Mouse (Mus musculus): Measurements from ENCODE around the gene Ubap1l. TPM values are rescaled to one million over a fixed set of nuclear protein-coding genes. Genes with fewer than 3 reads are reported as not detected.

Ubap1l gene
- polyA plus RNA-seq (2012; rRNA removed), result 4.6 and 4.9 TPM in 2 replicates

DNA sequence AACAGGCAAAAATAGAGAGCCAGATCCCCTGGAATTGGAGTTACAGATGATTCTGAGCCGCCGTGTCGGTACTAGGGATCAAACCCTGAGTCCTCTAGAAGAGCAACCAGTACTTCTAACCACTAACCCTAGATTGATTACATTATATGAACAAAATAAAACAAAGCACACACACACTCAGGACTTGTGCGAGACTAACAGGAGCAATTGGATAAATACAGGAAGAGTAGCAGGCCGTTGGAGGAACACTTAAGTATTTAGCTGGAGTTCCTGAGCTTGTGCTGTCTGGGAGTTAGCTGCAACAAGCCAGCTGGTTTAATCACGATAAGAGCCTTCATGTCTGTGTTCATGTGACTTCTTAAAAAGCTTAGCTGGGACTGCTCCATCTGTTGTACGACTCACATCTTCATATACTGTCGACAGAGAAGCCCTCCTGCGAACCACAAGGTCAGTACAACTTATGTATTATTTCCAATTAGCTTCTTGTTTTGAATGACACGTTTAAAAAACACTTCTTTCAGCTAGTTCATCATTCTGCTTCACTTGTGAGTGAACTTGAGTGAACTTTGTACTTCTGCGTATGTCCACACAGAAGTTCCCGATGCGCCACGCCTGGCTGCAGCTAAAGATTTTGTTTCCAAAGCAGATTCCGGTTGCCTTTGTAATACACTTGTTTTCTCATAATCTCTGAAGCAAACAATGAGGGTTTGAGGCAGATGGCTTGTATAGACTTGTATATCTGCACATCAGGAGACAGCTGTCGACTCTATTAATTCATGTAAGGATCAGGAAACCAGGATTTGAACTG lies at the start of gene Ubap1l:
Gene Ubap1l (plus strand): TSS at position 401 of the 808 bp plus-strand sequence.
- DNase-seq (ENCODE audit: extremely low spot score in 1 of 2, low spot score in 1 of 2), result no peak

DNA sequence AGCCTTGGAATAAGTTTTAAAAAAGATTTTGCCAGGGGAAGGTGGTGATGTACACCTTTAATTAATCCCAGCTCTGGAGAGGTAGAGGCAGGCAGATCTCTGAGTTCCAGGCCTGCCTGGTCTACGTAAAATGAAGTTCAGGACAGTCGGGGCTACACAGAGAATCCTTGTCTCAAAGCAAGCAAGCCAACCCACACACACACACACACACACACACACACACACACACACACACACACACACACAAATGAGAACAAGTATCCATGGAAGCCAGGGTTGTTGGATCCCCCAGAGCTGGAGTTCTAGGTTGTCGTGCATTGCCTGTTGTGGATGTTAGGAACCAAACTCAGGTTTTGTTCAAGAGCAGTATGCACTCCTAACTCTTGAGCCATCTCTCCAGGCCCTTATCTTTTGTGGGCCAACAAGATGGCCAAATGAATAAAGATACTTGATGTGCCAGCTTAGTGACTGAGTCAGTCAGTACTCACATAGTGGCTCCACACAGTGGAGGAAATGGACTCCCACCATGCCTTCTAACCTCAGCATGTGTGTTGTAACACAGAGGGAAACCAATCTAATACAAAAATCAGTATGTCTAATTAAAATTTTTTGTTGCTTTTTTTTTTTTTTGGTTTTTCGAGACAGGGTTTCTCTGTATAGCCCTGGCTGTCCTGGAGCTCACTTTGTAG lies 48.0 kb upstream of the Ubap1l start:
- no peak for DNase-seq (ENCODE audit: extremely low spot score in 1 of 2, low spot score in 1 of 2)

DNA sequence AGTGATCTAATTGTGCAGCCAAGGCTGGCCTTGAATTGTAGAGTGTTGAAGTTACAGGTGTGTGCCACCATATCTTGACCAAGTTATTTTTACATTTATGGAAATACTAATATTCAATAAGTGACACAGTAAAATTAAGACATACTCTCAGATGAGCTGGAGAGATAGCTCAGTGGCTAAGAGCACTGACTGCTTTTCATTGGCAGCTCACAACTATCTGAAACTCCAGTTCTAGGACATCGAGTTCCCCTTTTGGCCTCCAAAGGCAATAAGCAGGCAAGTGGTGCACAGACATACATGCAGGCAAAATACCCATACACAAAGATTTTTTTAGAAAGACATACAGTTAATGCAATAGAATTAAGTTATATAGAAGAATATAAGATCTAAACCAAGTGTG lies 47.0 kb upstream of the Ubap1l start:
- DNase-seq (ENCODE audit: extremely low spot score in 1 of 2, low spot score in 1 of 2), result no peak

DNA sequence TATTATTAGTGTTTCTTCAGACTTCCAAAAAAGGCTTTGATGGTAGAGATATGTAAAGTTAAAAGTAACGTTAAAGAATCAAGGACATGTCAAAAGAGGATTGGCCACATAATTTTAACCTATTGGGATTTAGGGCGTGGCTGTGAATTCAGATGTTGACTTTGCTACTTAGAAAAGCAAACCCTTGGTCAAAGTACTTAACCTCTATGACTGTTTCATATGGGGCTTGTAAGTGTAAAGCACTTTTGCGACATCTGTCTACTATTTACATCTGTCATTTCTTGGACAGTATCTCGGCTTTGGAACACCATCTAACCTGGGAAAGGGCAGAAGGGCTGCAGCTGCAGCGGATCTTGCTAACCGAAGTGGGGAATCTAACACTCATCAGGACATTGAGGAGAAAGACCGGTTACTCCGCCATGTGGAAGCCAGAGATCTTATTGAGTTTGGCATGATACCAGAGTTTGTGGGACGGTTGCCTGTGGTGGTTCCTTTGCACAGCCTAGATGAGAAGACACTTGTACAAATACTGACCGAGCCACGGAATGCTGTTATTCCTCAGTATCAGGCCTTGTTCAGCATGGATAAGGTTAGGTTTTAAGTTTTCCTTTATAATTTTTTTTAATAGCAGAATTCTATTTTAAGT lies 38.5 kb upstream of the Ubap1l start:
- DNase-seq (ENCODE audit: extremely low spot score in 1 of 2, low spot score in 1 of 2), result no peak

DNA sequence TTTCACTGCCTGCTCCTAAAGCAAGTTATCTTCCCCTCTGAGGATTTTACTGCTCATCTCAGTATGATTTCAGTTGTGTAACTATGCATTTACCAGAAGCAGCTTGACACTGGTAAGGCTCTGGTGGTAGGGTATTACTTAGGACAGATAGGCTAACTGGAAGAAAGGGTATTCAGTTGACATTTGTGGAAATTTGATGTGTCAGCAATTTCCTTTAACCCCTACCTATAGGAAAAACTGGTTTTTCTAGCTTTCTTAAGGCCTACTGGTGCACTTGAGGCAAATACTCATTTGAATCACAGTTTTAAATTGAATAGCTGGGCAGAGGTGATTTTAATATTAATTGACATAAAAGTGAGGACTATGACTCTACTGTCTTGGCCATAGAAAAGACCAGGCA lies 34.9 kb upstream of the Ubap1l start:
- DNase-seq (ENCODE audit: extremely low spot score in 1 of 2, low spot score in 1 of 2), result no peak

DNA sequence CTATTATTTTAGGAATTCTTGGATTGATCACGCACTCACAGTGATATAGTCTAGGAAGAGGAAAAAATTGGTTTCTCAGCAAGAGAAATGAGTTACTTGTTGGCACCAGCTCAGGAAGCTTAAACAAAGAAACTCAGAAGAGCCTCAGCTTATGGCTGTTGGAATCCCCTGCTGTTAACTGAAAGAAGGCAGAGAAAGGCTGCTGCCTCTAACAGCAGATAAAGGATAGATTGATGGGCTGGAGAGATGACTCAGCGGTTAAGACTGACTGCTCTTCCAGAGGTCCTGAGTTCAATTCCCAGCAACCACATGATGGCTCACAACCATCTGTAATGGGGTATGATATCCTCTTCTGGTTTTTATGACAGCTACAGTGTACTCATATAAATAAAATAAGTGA lies 33.5 kb upstream of the Ubap1l start:
- DNase-seq (ENCODE audit: extremely low spot score in 1 of 2, low spot score in 1 of 2), result no peak

DNA sequence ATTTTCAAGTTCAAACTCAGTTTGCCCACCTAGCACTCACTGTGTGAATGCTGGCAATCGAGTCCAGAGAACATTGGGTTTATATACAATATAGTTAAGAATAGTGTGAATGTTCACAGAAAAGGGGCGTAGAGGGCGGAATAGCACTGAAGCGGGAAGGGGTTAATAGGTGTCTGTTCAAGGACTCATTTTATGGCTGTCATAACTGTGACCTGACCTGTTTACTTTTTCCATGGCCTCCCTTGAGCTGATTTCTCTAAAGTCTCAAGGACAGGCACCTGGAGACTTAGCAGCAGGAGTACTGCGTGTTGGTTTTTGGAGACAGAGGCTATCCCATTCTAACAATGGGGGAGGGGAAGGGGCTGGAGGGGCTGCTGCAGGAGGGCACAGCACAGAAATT lies 26.9 kb upstream of the Ubap1l start:
- DNase-seq (ENCODE audit: extremely low spot score in 1 of 2, low spot score in 1 of 2), result no peak

DNA sequence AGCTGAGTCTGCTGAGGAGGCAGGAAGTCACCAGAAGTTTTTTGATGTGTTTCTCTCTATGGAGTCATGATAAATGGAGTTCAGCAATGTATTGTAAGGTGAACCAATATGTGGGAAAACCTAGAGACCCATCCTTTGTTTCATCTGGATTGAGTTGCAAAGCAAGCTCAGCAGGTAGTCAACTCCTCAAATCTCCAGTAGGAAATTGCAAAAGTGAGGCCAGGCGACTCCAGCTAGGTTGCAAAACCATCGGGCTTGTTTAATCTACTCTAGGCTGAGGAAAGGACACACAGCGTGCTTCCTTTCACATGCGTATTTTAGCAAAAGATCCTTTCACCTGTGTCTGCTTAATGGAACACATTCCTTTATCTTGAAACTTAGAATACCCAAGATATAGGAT lies 21.7 kb upstream of the Ubap1l start:
- DNase-seq (ENCODE audit: extremely low spot score in 1 of 2, low spot score in 1 of 2), result no peak

DNA sequence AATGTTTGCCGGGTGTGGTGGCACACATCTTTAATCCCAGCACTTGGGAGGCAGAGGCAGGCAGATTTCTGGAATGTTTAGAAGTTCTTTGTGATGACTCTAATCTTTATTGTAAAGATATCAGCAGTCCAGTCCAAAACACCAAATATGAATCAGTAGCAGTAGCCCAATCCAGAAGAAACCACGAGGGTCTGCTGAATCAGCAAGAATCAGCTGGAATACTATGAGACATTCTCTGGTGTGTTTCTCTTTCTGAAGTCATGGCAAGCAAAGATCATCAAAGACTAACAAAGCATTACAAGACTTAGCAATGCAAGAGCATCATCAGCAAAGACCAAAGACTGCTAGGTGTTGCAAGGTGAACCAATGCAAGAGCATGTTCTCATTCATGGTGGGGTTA lies 20.4 kb upstream of the Ubap1l start:
- DNase-seq (ENCODE audit: extremely low spot score in 1 of 2, low spot score in 1 of 2), result no peak

DNA sequence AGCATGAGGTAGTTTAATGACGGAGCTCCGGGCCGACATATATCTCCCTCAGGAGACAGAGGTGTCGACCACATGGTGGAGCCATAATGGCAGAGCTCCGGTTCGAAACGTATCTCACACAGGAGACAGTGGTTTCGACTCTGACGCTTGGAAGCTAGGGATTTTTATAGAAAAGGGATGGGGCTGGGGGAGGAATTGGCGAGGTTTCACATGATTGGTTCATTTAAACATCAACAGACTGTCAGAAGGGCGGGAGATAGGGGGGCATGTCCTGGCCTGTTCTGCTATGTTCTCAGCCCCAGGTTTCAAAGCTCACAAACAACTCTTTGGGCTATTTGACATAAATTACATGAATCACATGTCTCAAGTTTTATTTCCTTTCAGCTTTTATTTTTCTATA lies 15.4 kb upstream of the Ubap1l start:
- DNase-seq (ENCODE audit: extremely low spot score in 1 of 2, low spot score in 1 of 2), result peak; percentile 13 to 31

DNA sequence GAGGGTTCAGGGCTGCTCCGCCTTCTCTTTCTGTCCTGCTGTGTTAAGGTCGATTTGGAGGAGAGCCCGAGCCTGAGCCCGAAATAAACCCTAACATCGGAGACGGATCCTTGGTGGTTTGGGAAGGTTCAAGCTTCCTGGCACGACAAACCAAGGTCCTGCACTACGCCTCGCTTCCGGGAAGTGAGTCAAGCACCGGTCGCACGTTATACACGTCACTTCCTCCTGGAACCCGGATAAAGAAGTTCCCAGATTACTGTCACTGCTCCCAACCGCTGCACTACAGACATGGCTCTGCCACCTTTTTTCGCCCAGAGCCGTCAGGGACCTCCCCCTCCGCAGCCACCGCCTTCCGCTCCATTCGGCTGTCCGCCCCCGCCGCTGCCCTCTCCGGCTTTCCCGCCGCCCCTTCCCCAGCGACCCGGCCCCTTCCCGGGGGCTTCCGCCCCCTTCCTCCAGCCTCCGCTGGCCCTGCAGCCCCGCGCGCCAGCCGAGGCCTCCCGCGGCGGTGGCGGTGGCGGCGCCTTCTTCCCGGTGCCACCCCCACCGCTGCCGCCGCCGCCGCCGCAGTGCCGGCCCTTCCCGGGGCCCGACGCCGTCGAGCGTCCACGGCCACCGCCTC lies 14.9 kb upstream of the Ubap1l start, which contains the start of gene Pdcd7:
Gene Pdcd7 (plus strand): TSS at position 251 of the 622 bp plus-strand sequence.
- peak; percentile 95 to 99 for DNase-seq (ENCODE audit: extremely low spot score in 1 of 2, low spot score in 1 of 2)

DNA sequence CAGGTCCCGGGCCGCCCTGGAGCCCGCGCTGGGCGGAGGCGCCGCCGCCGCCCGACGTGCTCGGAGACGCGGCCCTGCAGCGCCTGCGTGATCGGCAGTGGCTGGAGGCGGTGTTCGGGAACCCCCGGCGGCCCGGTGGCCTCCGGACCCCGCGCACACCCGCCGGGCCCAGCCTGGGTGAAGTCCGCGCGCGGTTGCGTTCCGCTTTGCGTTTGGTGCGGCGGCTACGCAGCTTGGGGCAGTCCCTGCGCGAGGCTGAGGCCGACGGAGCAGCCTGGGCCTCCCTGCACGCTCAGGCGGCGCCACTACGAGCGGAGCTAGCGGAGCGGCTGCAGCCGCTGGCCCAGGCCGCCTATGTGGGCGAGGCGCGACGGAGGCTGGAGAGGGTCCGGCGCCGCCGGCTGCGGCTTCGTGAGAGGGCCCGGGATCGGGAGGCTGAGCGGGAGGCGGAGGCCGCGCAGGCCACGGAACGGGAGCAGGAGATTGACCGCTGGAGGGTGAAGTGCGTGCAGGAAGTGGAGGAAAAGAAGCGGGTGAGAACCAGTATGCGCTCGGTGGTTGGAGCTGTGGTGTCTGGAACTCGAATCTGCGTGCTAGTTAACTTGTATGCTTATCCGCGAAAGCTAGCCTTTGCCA lies 14.2 kb upstream of the Ubap1l start:
- peak in 1 of 2 experiments; percentile 27 for DNase-seq (ENCODE audit: extremely low spot score in 1 of 2, low spot score in 1 of 2)

DNA sequence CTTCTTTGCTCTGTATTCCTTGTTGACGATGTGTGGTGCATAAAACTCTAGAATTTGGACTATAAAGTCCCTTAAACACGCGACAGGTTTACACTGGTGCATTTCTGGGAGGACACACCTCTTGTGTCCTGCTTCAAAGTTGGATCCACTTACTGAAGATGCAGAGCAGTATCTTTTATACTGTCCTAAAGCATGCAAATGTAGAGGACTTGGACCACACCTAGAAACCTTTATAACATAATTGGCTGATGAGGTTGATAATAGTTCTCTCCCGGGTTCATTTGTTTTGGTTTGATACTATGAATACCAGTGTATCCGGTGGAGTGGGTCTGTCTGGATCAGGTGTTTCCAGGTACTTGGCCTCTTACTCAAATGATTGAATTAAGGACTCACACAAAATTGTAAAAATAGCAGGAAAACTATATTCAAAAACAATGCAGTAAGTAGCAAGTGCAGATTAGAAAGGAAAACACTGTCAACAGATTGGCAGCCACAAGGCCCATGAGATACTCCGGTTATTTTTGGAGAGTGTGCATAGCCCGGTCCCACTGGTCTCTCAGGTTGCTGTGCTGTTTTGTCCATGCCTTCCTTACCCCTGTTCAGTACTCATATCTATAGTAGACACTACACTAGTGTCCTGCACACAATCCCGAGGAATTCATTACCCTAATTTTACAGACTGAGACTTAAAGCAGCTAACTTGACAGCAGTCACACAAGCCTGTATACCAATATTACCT lies 13.6 kb upstream of the Ubap1l start:
- DNase-seq (ENCODE audit: extremely low spot score in 1 of 2, low spot score in 1 of 2), result no peak

DNA sequence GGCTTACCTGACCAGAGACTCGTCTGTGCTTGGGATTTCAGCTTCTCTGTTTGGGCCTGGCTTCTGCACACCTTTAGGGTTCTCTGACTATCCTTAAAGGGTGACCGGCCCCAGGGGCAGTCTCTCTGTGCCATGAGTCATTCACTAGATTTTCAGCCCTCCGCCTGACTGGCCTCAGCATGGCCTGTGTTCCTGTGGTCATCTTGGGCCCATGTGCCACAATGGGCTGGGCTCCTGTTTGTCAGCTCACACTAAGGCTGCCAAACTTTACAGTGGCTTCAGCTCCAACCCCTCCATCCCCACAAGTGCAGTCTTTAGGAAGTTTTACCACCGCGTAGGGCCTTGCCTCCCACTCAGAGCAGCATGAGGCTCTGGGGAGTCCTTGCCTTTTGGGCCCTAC lies 7.6 kb upstream of the Ubap1l start:
- no peak for DNase-seq (ENCODE audit: extremely low spot score in 1 of 2, low spot score in 1 of 2)

DNA sequence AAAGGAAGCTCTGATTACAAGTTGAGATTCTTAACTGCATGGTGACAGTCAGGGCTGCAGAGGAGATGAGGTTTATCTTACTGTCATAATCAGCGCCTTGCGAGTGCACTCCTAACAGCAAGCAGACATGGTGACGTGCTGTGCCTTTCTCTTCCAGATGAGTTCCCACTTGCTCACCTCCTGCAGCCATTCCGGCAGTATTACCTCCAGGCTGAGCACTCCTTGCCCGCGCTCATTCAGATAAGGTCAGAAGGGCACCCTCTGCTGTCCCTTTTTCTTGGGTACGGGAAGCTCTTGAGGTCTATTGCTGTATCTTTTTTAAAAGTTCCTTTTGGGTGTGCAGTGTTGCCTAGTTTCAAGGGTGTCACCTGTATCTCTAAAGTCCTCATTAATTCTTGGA lies 4.3 kb upstream of the Ubap1l start:
- no peak for DNase-seq (ENCODE audit: extremely low spot score in 1 of 2, low spot score in 1 of 2)

DNA sequence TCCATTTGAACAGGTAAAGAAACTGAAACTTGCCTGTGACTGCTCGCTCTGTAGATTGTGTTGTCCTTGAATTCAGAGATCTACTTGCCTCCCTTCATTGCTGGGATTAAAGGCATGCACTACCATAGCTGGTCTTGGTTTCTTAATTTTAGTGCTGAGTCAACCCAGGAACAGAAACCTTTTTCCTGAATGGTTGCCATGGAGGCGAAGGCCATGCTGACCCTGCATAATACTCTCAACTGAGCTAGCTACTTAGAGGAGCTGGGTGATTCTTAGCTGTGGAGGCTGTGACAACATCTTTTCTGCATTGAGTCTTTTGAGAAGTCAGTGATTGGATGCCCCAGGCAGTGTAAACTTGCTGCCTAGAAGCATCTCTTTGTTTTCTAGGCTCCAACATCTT lies 3.9 kb upstream of the Ubap1l start:
- DNase-seq (ENCODE audit: extremely low spot score in 1 of 2, low spot score in 1 of 2), result no peak

DNA sequence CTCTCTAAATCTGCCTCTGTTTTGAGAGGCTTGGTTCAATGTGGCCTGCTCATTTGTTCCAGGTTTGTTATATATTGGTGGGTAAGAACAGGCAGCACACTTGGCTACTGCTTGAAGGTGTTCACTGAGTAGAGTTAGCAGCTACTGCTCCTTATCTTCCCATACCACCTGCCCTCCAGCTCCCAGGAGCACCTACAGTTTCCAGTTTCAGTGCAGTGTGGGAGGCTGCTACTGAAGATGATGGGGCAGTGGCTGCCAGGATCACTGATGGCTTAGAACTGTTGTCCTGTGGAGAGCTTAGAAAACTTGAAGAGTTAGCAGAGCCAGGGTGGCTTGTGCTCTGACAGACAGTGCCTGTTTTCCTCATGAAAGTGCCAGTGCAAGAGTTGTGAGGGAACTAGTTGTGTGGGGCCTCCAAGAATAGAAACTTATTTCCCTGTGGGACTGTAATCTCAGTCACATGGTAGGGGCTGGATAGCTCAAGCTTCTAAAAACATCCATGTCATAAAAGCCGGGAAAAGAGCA lies 1.8 kb upstream of the Ubap1l start:
- no peak for DNase-seq (ENCODE audit: extremely low spot score in 1 of 2, low spot score in 1 of 2)

DNA sequence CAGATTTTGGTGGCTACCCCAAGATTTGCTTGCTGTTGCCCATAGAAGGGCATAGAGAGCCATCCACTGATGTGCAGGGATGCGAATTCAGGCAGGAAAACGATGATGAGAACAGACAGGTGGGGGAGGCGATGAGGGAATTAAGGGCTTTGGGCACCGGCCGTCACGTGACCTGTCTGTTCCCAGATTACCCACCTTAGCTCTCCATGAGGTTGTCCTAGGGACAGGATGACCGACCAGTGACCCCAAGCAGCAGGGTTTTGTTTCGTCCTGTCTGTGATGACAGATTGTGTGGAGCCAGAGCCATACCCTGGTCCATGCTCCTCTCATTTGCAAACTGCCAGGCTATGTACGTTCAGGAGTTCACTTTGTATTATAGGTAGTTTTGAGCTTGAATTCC lies 2.8 kb downstream of the Ubap1l start:
- no peak for DNase-seq (ENCODE audit: extremely low spot score in 1 of 2, low spot score in 1 of 2)

DNA sequence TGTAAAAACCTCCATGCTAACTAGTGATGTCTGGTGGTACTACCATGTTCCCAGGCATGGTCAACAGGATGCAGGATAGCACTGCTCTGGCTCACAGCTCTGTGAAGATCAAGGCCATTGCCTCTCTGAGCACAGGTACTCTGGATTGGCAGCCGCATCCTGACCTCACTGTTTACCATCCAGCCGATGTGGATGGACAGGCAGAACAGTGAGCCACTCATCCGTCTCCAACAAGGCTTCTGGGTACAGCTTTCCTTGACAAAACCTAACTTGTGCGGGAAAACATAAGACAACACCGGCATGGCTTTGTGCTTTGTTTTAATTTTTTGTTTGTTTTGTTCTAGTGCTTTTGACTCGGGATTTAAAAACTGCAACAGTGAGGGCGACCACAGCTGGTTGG lies 4.9 kb downstream of the Ubap1l start:
- no peak for DNase-seq (ENCODE audit: extremely low spot score in 1 of 2, low spot score in 1 of 2)

DNA sequence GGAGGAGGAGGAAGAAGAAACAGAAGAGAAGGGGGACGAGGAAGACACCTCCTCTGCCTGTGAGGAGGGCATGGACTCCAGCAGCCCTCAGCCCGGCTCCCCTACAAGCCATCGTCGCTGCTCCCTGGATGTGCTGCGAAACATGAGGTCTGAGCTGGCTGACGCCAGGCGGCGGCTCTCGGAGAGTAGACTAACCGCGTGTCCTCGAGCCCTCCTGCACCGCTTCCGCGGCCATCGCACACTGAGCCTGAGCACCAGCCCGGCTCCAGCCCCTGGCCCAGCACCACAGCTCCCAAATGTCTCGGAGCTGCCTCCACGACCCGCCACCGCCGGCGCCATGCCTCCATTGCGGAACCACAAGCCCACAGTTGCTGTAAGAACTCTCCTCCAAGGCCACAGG lies 10.9 kb downstream of the Ubap1l start:
- DNase-seq (ENCODE audit: extremely low spot score in 1 of 2, low spot score in 1 of 2), result no peak
